Mouse (Mus musculus): ENCODE data around the gene Tnfrsf9. TPM values are rescaled to one million over a fixed set of nuclear protein-coding genes. Genes with fewer than 3 reads are reported as not detected.

Gene Tnfrsf9
- polyA plus RNA-seq, 1 experiment from 2014 or later, result 0.11 TPM

DNA sequence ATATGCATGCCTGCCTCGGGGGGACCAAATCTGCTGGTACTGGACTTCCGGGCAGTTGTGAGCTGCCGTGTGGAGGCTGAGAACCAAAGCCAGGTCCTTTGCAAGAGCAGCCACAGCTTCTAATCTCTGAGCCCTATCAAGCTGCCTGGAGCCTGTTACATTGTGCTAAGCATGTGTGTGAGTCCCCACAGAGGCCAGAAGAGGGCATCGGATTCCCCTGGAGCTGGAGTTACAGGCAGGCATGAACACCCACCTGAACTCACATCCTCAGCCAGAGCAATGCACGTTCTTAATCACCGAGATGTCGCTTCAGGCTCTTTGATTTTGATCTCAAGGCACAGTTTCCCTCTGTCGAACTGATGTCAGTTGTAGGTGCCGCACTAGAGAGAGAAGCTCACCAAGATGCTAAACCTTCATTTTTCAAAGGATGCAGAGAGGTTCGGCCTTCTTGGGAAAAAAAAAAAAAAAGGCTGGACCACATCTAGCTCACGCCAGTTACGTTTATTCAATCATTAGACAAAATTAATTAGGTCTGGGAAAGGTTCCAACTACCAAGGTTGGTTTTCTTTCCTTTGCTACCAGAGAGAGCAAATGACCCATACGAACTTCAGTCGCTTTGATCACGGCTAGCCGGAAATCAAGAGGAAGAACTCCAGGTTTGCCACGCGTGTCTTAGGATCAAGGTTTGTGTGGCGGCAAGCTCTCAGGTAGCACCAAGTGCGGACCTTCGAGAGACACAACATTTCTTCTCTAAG is 64.0 kb downstream of the Tnfrsf9 start:
- Histone ChIP-seq H3K9me3 (replicated peaks; ENCODE audit: control insufficient read depth, low read length) (no peaks in the 10 kb centered on the region), H3K27me3 (replicated peaks; ENCODE audit: control insufficient read depth, insufficient read depth, low read length) (no peaks in the 10 kb centered on the region), H3K4me2 (ENCODE audit: low read length) (no peak overlapping the region), H3K4me1 (ENCODE audit: control insufficient read depth, insufficient read depth, low read length) (no peaks in the 10 kb centered on the region), H3K27ac (ENCODE audit: low read depth, low read length) (no peak overlapping the region), H3K4me3 (ENCODE audit: low read depth, low read length) (no peak overlapping the region), H3K9ac (ENCODE audit: low read length) (no peak overlapping the region), H3K36me3 (ENCODE audit: control insufficient read depth, insufficient read depth, low read length) (no peaks in the 10 kb centered on the region)
- ATAC-seq, result no peak
- peak; percentile 15 for DNase-seq (ENCODE audit: low spot score)
- WGBS, result 67% methylated on average over 21 of the region's 21 CpGs

DNA sequence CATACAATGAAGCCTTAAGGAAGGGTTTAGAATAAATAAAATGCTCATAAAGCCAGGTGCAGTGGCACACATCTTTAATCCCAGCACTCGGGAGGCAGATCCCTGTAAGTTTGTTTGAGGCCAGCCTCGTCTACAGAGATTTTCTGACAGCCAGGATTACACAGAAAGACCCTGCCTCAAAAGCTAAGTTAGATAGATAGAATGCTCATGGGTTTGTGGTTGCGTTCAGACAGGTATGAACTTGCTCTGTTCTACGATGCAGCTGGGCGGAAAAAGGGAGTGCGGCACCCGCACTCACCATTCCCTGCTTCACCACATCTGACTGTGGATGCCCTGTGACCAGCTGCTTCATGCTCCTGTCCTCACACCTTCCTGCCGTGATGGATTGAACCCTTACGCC is 65.1 kb downstream of the Tnfrsf9 start:
- WGBS, result 85% methylated on average over 9 of the region's 9 CpGs
- Histone ChIP-seq H3K9me3 (replicated peaks; ENCODE audit: control insufficient read depth, low read length) (no peaks in the 10 kb centered on the region), H3K27ac (ENCODE audit: low read depth, low read length) (no peak overlapping the region), H3K4me2 (ENCODE audit: low read length) (no peak overlapping the region), H3K27me3 (replicated peaks; ENCODE audit: control insufficient read depth, insufficient read depth, low read length) (no peaks in the 10 kb centered on the region), H3K36me3 (ENCODE audit: control insufficient read depth, insufficient read depth, low read length) (no peaks in the 10 kb centered on the region), H3K9ac (ENCODE audit: low read length) (no peak overlapping the region), H3K4me1 (ENCODE audit: control insufficient read depth, insufficient read depth, low read length) (no peaks in the 10 kb centered on the region), H3K4me3 (ENCODE audit: low read depth, low read length) (no peak overlapping the region)
- DNase-seq (ENCODE audit: low spot score) (no peak), ATAC-seq (no peak)

DNA sequence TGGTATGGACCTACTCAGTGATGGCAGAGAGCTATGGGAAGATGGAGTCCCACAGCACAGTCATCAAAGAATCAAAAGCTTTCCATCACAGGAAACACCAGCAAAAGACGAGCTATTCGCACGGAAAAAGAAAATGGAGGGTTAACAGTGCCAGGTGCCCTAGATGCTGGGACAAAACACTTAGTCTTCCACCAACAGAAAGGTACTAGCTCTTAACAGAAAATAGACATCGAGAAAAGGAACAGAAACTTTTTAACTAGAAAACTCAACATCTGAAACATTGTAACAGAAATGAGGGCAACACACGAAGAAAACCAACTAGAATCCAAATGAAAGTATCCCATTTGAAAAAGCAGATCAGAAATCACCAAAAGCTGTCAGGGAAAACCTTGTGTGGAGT is 65.8 kb downstream of the Tnfrsf9 start:
- H3K36me3 ChIP-seq (ENCODE audit: control insufficient read depth, insufficient read depth, low read length), result no peaks in the 10 kb centered on the region
- H3K4me1 ChIP-seq (ENCODE audit: control insufficient read depth, insufficient read depth, low read length), result no peaks in the 10 kb centered on the region
- WGBS, result 90% methylated on average over 5 of the region's 5 CpGs
- no peaks in the 10 kb centered on the region for H3K9me3 ChIP-seq (replicated peaks; ENCODE audit: control insufficient read depth, low read length)
- no peak overlapping the region for H3K27ac ChIP-seq (ENCODE audit: low read depth, low read length)
- H3K4me3 ChIP-seq (ENCODE audit: low read depth, low read length), result no peak overlapping the region
- no peak overlapping the region for H3K9ac ChIP-seq (ENCODE audit: low read length)
- no peak for ATAC-seq
- no peak for DNase-seq (ENCODE audit: low spot score)
- H3K27me3 ChIP-seq (replicated peaks; ENCODE audit: control insufficient read depth, insufficient read depth, low read length), result no peaks in the 10 kb centered on the region
- H3K4me2 ChIP-seq (ENCODE audit: low read length), result no peak overlapping the region

DNA sequence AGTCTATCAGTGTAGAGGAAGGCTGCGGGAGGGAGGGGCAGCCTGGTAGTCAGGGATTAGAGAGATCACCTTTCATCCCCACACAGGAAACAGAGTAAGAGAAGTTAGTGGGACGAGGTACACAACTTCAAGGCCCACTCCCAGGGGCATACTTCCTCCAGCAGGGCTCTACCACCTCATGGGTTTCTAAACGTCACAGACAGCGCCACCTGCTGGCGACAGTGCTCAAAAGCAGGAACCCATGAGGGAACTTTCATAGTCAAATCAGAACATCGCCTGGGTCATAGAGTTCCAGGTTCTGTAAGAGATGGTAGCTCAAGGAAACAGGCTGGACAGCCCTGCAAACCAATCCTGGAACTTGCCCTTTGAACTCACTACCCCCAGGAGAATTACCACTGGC is 75.8 kb downstream of the Tnfrsf9 start:
- no peak overlapping the region for H3K4me3 ChIP-seq (ENCODE audit: low read depth, low read length)
- no peak overlapping the region for H3K27ac ChIP-seq (ENCODE audit: low read depth, low read length)
- H3K9me3 ChIP-seq (replicated peaks; ENCODE audit: control insufficient read depth, low read length), result no peaks in the 10 kb centered on the region
- 47% methylated on average over 6 of the region's 6 CpGs for WGBS
- ATAC-seq, result no peak
- no peaks in the 10 kb centered on the region for H3K27me3 ChIP-seq (replicated peaks; ENCODE audit: control insufficient read depth, insufficient read depth, low read length)
- peak; percentile 19 for DNase-seq (ENCODE audit: low spot score)
- H3K4me2 ChIP-seq (ENCODE audit: low read length), result no peak overlapping the region
- no peaks in the 10 kb centered on the region for H3K36me3 ChIP-seq (ENCODE audit: control insufficient read depth, insufficient read depth, low read length)
- H3K4me1 ChIP-seq (ENCODE audit: control insufficient read depth, insufficient read depth, low read length), result no peaks in the 10 kb centered on the region
- no peak overlapping the region for H3K9ac ChIP-seq (ENCODE audit: low read length)

Other genes with a start within 250 kb of the Tnfrsf9 start
- 17.4 and 19.1 TPM in 2 replicates for gene Errfi1, start 60.6 kb upstream of the Tnfrsf9 start, polyA plus RNA-seq (2014; fragmentation: Nextera tagmentation; extraction: Ambion mirVana)
- gene Park7, start 125 bp upstream of the Tnfrsf9 start, polyA plus RNA-seq (2014; fragmentation: Nextera tagmentation; extraction: Ambion mirVana), result 447 and 495 TPM in 2 replicates
- not detected in 2 replicates for gene Uts2, start 82.5 kb downstream of the Tnfrsf9 start, polyA plus RNA-seq (2014; fragmentation: Nextera tagmentation; extraction: Ambion mirVana)
- 2.6 and 2.9 TPM in 2 replicates for gene Per3, start 130.1 kb downstream of the Tnfrsf9 start, polyA plus RNA-seq (2014; fragmentation: Nextera tagmentation; extraction: Ambion mirVana)
- gene Vamp3, start 143.4 kb downstream of the Tnfrsf9 start, polyA plus RNA-seq (2014; fragmentation: Nextera tagmentation; extraction: Ambion mirVana), result 25.1 and 30.0 TPM in 2 replicates
- 0.31 TPM in 1 of 2 replicates, not detected in the other for gene Gm13090, start 175.0 kb downstream of the Tnfrsf9 start, polyA plus RNA-seq (2014; fragmentation: Nextera tagmentation; extraction: Ambion mirVana)